In the genomic region with DNA sequence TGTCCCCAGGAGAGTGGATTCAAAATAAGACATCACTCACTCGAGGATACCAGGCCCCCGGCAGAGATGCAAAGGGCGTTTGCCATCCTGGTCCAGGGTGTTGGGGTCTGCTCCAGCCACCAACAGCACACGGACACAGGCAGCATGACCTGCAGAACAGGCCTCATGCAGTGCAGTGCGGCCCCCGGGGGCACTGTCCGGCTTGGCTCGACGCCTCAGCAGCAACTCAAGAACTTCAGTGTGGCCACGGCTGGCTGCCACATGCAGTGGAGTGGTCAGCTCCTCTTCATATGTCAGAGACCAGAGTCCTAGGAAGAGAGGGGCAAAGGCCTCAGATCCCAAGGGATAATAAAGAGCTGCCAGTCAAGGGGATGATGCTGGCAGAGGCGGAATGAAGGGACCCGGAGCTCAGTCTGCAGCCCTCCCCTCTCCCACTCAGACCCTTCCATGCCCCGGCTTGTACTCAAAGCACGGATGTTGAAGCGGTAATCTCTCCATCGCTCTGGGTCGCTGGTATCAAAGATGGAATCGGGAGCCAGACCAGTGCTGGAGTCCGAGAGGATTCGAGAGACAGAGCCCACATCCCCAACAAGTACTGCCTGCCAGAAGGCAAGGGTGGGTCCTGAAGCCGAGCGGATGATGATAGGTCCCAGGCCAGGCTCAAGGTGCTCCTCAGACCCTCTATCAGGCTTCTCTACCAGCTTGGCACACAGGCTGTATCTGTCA, we compare ENCODE assay signal across 26 mouse cellular contexts. TPM values are rescaled to one million over a fixed set of nuclear protein-coding genes. Genes with fewer than 3 reads are reported as not detected.
DNase-seq lines count a peak whose midpoint lies in the region; ATAC-seq and TF ChIP-seq lines count a peak whose summit lies in the region.
"Had no signal": no experiment of that assay in that cellular context is flagged by ENCODE, and none has a peak within 500 bp of the region (broad histone marks: within the 10 kb centered on the region; RNA-seq: fewer than 3 reads in every experiment).

No protein-coding gene starts in this region.

- no peaks in the 10 kb centered on the region for H3K9me3 ChIP-seq in heart, embryonic 14.5 days (ENCODE audit: control insufficient read depth, low read length)
- no peaks in the 10 kb centered on the region for H3K9me3 ChIP-seq in E14TG2a.4 (ENCODE audit: low read length)
- H3K9me3 ChIP-seq in heart, embryonic 16.5 days (replicated peaks; ENCODE audit: control insufficient read depth, low read length), result no peaks in the 10 kb centered on the region
- H3K9me3 ChIP-seq: forebrain, embryonic 13.5 days; liver, embryonic 13.5 days; midbrain, embryonic 10.5 days had no signal

- H3K27ac ChIP-seq in heart, embryonic 14.5 days (replicated peaks in 1 of 2; ENCODE audit: control insufficient read depth in 1 of 2, insufficient read depth in 1 of 2, low read depth in 2 of 2, low read length in 2 of 2), result peak overlapping the region; percentile 66 to 85
- H3K27ac ChIP-seq in heart, embryonic 16.5 days (ENCODE audit: low read length), result peak overlapping the region; percentile 84
- H3K27ac ChIP-seq: forebrain, embryonic 13.5 days; liver, embryonic 13.5 days; midbrain, embryonic 10.5 days had no signal

- no peaks in the 10 kb centered on the region; the same call in 1 of the 2 replicates for H3K36me3 ChIP-seq in heart, embryonic 14.5 days (ENCODE audit: control insufficient read depth, insufficient read depth, low read length)
- H3K36me3 ChIP-seq in E14TG2a.4 (ENCODE audit: insufficient read depth, low read length), result no peaks in the 10 kb centered on the region
- H3K36me3 ChIP-seq in heart, embryonic 16.5 days (ENCODE audit: control insufficient read depth, insufficient read depth), result no peaks in the 10 kb centered on the region
- H3K36me3 ChIP-seq: liver, embryonic 13.5 days; midbrain, embryonic 10.5 days had no signal

- intact Hi-C loops in gastrocnemius, postnatal 14 days (cut with DNase I; ENCODE audit: low total_unique reads), result loop anchor here (10.0 kb wide), 1 partner anchor 115 kb away; no protein-coding TSS in a partner anchor
- intact Hi-C loops in heart, postnatal 36 days (cut with DNase I), result loop anchor here (2.0 kb wide), 1 partner anchor 57 kb away; no protein-coding TSS in a partner anchor
- intact Hi-C loops in left cerebral cortex, postnatal 25 days (cut with DNase I), result no loop called here

- TF ChIP-seq CTCF in E14TG2a.4 (conservative IDR thresholded peaks at IDR 0.05; ENCODE audit: low read length), result no peak

- peak overlapping the region; percentile 76 for H3K4me2 ChIP-seq in heart, embryonic 14.5 days (ENCODE audit: low read length)
- peak overlapping the region; percentile 63 for H3K4me2 ChIP-seq in heart, embryonic 16.5 days (ENCODE audit: low read depth, low read length)
- H3K4me2 ChIP-seq: forebrain, embryonic 13.5 days had no signal

- no peak for ATAC-seq in heart, embryonic 14.5 days (ENCODE audit: insufficient number of reproducible peaks, insufficient read depth, low FRiP score, low read depth)
- peak; percentile 17; the same call in 1 of the 2 replicates for ATAC-seq in heart, embryonic 16.5 days (replicated peaks; ENCODE audit: extremely low read depth, insufficient read depth, low FRiP score)
- ATAC-seq: forebrain, embryonic 13.5 days; hindbrain, embryonic 16.5 days; intestine, postnatal 0 days had no signal

- no peaks in the 10 kb centered on the region for H3K27me3 ChIP-seq in heart, embryonic 14.5 days (ENCODE audit: control insufficient read depth, insufficient read depth, low read length)
- peaks cover 21% of the 10 kb centered on the region for H3K27me3 ChIP-seq in E14TG2a.4 (ENCODE audit: insufficient read depth, low read length)
- H3K27me3 ChIP-seq in heart, embryonic 16.5 days (ENCODE audit: control insufficient read depth, insufficient read depth, low read length), result no peaks in the 10 kb centered on the region

- H3K4me3 ChIP-seq in heart, embryonic 14.5 days (ENCODE audit: control insufficient read depth in 1 of 2, insufficient read depth in 1 of 2, low read depth in 1 of 2, low read length in 2 of 2), result peak overlapping the region in 1 of 2 experiments; percentile 33; a peak in 3 of 4 replicates
- 0 out of 2 replicates have a peak overlapping the region, but pooled peaks have one; percentile 35 for H3K4me3 ChIP-seq in E14TG2a.4 (replicated peaks; ENCODE audit: low read length)
- peak overlapping the region; percentile 45 for H3K4me3 ChIP-seq in heart, embryonic 16.5 days (ENCODE audit: low read length)
- H3K4me3 ChIP-seq: forebrain, embryonic 13.5 days; liver, embryonic 13.5 days; midbrain, embryonic 10.5 days had no signal

- peak overlapping the region; percentile 70 for H3K9ac ChIP-seq in heart, embryonic 14.5 days (ENCODE audit: low read length)
- H3K9ac ChIP-seq in heart, embryonic 16.5 days (ENCODE audit: low read length), result peak overlapping the region; percentile 63
- H3K9ac ChIP-seq: liver, embryonic 13.5 days; lung, embryonic 14.5 days had no signal

- H3K4me1 ChIP-seq in heart, embryonic 14.5 days (ENCODE audit: control insufficient read depth in 2 of 2, insufficient read depth in 2 of 2, low read length in 2 of 2), result peaks cover 13 to 24% of the 10 kb centered on the region in 2 experiments
- peaks cover 49% of the 10 kb centered on the region for H3K4me1 ChIP-seq in E14TG2a.4 (replicated peaks; ENCODE audit: low read depth, low read length)
- H3K4me1 ChIP-seq in heart, embryonic 16.5 days (ENCODE audit: control insufficient read depth, insufficient read depth, low read length), result peaks cover 24% of the 10 kb centered on the region

- WGBS in heart, embryonic 14.5 days, result 74% methylated on average over 22 of the region's 22 CpGs
- WGBS in heart, embryonic 16.5 days, result 72% methylated on average over 22 of the region's 22 CpGs

- peak; percentile 21 for DNase-seq in gastrocnemius, postnatal 25 days
- DNase-seq in gastrocnemius, postnatal 14 days, result no peak
- no peak for DNase-seq in heart, postnatal 36 days
- no peak for DNase-seq in left cerebral cortex, postnatal 25 days (ENCODE audit: low spot score in 2 of 2)
- DNase-seq: adrenal gland, postnatal 36 days; cerebellum, adult 8-10 months; liver, embryonic 13.5 days; right cerebral cortex, postnatal 25 days had no signal

RNA-seq across cellular contexts. Expression of a gene that starts 1.0 kb away (rescaled TPM):
- total RNA-seq in gastrocnemius, postnatal 25 days (2021), result 10 to 100 TPM; 33.2 to 66.7 TPM
- 10 to 100 TPM; 36.2 to 38.4 TPM for total RNA-seq in gastrocnemius, postnatal 14 days (2021)
- 5.0 and 6.3 TPM in 2 replicates for polyA plus RNA-seq in heart, embryonic 14.5 days (2014; fragmentation: Nextera tagmentation; extraction: Ambion mirVana)
- total RNA-seq in heart, postnatal 36 days (2021), result 10 to 100 TPM; 73.0 to 82.3 TPM
- 10.1 and 10.2 TPM in 2 replicates for polyA plus RNA-seq in heart, embryonic 16.5 days (2015; fragmentation: Nextera tagmentation; extraction: Ambion mirVana)
- not detected for total RNA-seq in left cerebral cortex, postnatal 25 days (2021)
- total RNA-seq: CH12.LX; granulocyte monocyte progenitor cell, adult 5-6 weeks; left cerebral cortex, adult 18-20 months had no signal

RNA-seq across cellular contexts. Expression of a gene that starts 12.7 kb away (rescaled TPM):
- total RNA-seq in gastrocnemius, postnatal 25 days (2021), result not detected
- not detected for total RNA-seq in gastrocnemius, postnatal 14 days (2021)
- polyA plus RNA-seq in heart, embryonic 14.5 days (2014; fragmentation: Nextera tagmentation; extraction: Ambion mirVana), result 0.05 and 0.07 TPM in 2 replicates
- not detected for total RNA-seq in heart, postnatal 36 days (2021)
- not detected in 2 replicates for polyA plus RNA-seq in heart, embryonic 16.5 days (2015; fragmentation: Nextera tagmentation; extraction: Ambion mirVana)
- under 1 TPM; 0.32 to 0.76 TPM for total RNA-seq in left cerebral cortex, postnatal 25 days (2021)
- total RNA-seq: adrenal gland, postnatal 36 days; granulocyte monocyte progenitor cell, adult 5-6 weeks had no signal
- polyA plus RNA-seq: intestine, postnatal 0 days; macrophage; midbrain, embryonic 10.5 days; spleen, adult 2 months; stomach, embryonic 14.5 days; thymus, postnatal 0 days had no signal

RNA-seq across cellular contexts. Expression of a gene that starts 16.9 kb away (rescaled TPM):
- total RNA-seq in gastrocnemius, postnatal 25 days (2021), result not detected
- total RNA-seq in gastrocnemius, postnatal 14 days (2021), result not detected
- not detected in 2 replicates for polyA plus RNA-seq in heart, embryonic 14.5 days (2014; fragmentation: Nextera tagmentation; extraction: Ambion mirVana)
- total RNA-seq in heart, postnatal 36 days (2021), result not detected
- not detected in 2 replicates for polyA plus RNA-seq in heart, embryonic 16.5 days (2015; fragmentation: Nextera tagmentation; extraction: Ambion mirVana)
- not detected for total RNA-seq in left cerebral cortex, postnatal 25 days (2021)
- total RNA-seq: adrenal gland, postnatal 36 days; CH12.LX; granulocyte monocyte progenitor cell, adult 5-6 weeks; left cerebral cortex, adult 18-20 months; midbrain, postnatal 0 days had no signal
- polyA plus RNA-seq: intestine, postnatal 0 days; limb, embryonic 11.5 days; liver, embryonic 13.5 days; lung, embryonic 14.5 days; macrophage; midbrain, postnatal 0 days; spleen, adult 2 months; thymus, postnatal 0 days; urinary bladder, adult 2 months had no signal

RNA-seq across cellular contexts. Expression of a gene that starts 37.5 kb away (rescaled TPM):
- 10 to 100 TPM; 88.0 to 97.0 TPM for total RNA-seq in gastrocnemius, postnatal 25 days (2021)
- total RNA-seq in gastrocnemius, postnatal 14 days (2021), result 10 to 100 TPM; 78.5 to 84.4 TPM
- 57.4 and 60.8 TPM in 2 replicates for polyA plus RNA-seq in heart, embryonic 14.5 days (2014; fragmentation: Nextera tagmentation; extraction: Ambion mirVana)
- 10 to 100 TPM; 55.3 to 56.0 TPM for total RNA-seq in heart, postnatal 36 days (2021)
- polyA plus RNA-seq in heart, embryonic 16.5 days (2015; fragmentation: Nextera tagmentation; extraction: Ambion mirVana), result 68.1 and 72.6 TPM in 2 replicates
- 10 to 100 TPM; 80.6 to 81.4 TPM for total RNA-seq in left cerebral cortex, postnatal 25 days (2021)

RNA-seq across cellular contexts. Expression of a gene that starts 46.8 kb away (rescaled TPM):
- total RNA-seq in gastrocnemius, postnatal 25 days (2021), result 1 to 10 TPM; 8.0 to 10.0 TPM
- total RNA-seq in gastrocnemius, postnatal 14 days (2021), result 10 to 100 TPM; 15.8 to 17.9 TPM
- 8.6 and 8.9 TPM in 2 replicates for polyA plus RNA-seq in heart, embryonic 14.5 days (2014; fragmentation: Nextera tagmentation; extraction: Ambion mirVana)
- 10 to 100 TPM; 10.8 to 11.6 TPM for total RNA-seq in heart, postnatal 36 days (2021)
- polyA plus RNA-seq in heart, embryonic 16.5 days (2015; fragmentation: Nextera tagmentation; extraction: Ambion mirVana), result 14.4 and 14.8 TPM in 2 replicates
- 10 to 100 TPM; 68.8 to 77.3 TPM for total RNA-seq in left cerebral cortex, postnatal 25 days (2021)

Comparison
In these comparisons a context has a peak if more than half of its experiments do, and no peak if none do; other contexts are left out.
1. RNA of a gene that starts 1.0 kb away (total RNA-seq): 73.0 to 82.3 TPM in heart, postnatal 36 days, 33.2 to 66.7 TPM in gastrocnemius, postnatal 25 days and 36.2 to 38.4 TPM in gastrocnemius, postnatal 14 days; not detected in left cerebral cortex, postnatal 25 days; every median in the first group is over 10 times any median in the second.